Mouse (Mus musculus) urinary bladder, postnatal 4 days (tissue): ENCODE data around the gene Tmem229b.
"Not testable (repeated sequence)": the region's sequence is repeated elsewhere in the genome, so short reads cannot be mapped to it uniquely, and the experiment has no call there.

Experiments used
- DNase-seq, 2 experiments: peaks; one replicate each; pipeline ENCODE4 v3.0.0; 2021 to 2022; ENCODE audit warnings: low spot score in 2 of 2

Gene Tmem229b

GRCm38 (mm10) chr12:78952053-78952452 is 55.4 kb downstream of the Tmem229b start:
- no peak for DNase-seq

GRCm38 (mm10) chr12:78947661-78948060 is 59.8 kb downstream of the Tmem229b start:
- no peak for DNase-seq

GRCm38 (mm10) chr12:78947161-78947560 is 60.3 kb downstream of the Tmem229b start:
- DNase-seq, result no peak

GRCm38 (mm10) chr12:78942931-78943330 is 64.5 kb downstream of the Tmem229b start:
- no peak for DNase-seq

- no peak for DNase-seq
Observed at GRCm38 (mm10) chr12:78940081-78940480, 67.3 kb downstream of the Tmem229b start.

- no peak for DNase-seq
Observed at GRCm38 (mm10) chr12:78939393-78940037, 67.9 kb downstream of the Tmem229b start.

GRCm38 (mm10) chr12:78936494-78936893 is 70.9 kb downstream of the Tmem229b start:
- no peak for DNase-seq

- no peak for DNase-seq
Observed at GRCm38 (mm10) chr12:78929900-78930299, 77.5 kb downstream of the Tmem229b start.

- DNase-seq, result no peak
Observed at GRCm38 (mm10) chr12:78927287-78927686, 80.1 kb downstream of the Tmem229b start.

GRCm38 (mm10) chr12:78923539-78924189 is 83.8 kb downstream of the Tmem229b start:
- DNase-seq, result no peak

GRCm38 (mm10) chr12:78922977-78923376 is 84.5 kb downstream of the Tmem229b start:
- DNase-seq, result not testable (repeated sequence)

GRCm38 (mm10) chr12:78922058-78922457 is 85.4 kb downstream of the Tmem229b start:
- DNase-seq, result no peak

- DNase-seq, result no peak
Observed at GRCm38 (mm10) chr12:78921421-78921820, 86.0 kb downstream of the Tmem229b start.

GRCm38 (mm10) chr12:78919079-78919712 is 88.2 kb downstream of the Tmem229b start:
- DNase-seq, result peak in 1 of 2 experiments; percentile 37

- peak; percentile 64 to 78 for DNase-seq
Observed at GRCm38 (mm10) chr12:78918227-78919078, 89.0 kb downstream of the Tmem229b start.

- DNase-seq, result no peak
Observed at GRCm38 (mm10) chr12:78916278-78916677, 91.1 kb downstream of the Tmem229b start.

GRCm38 (mm10) chr12:78915561-78915960 is 91.9 kb downstream of the Tmem229b start:
- DNase-seq, result no peak

- DNase-seq, result no peak
Observed at GRCm38 (mm10) chr12:78914458-78914857, 93.0 kb downstream of the Tmem229b start.
